Comparison of ENCODE assay signal across 23 mouse cellular contexts in genomic region chr5:115984392-115984791, GRCm38 (mm10).
"Had no signal": no experiment of that assay in that cellular context is flagged by ENCODE, and none has a peak within 500 bp of the region (broad histone marks: within the 10 kb centered on the region; RNA-seq: fewer than 3 reads in every experiment).

No protein-coding gene starts in this region.

- H3K9me3 ChIP-seq: embryonic facial prominence, embryonic 10.5 days; embryonic facial prominence, embryonic 12.5 days; embryonic facial prominence, embryonic 13.5 days; embryonic facial prominence, embryonic 15.5 days; forebrain, embryonic 10.5 days; forebrain, embryonic 12.5 days; forebrain, embryonic 13.5 days; forebrain, embryonic 15.5 days had no signal

- H3K4me2 ChIP-seq: embryonic facial prominence, embryonic 12.5 days; embryonic facial prominence, embryonic 13.5 days; embryonic facial prominence, embryonic 15.5 days; forebrain, embryonic 12.5 days; forebrain, embryonic 13.5 days; forebrain, embryonic 15.5 days had no signal

- H3K27me3 ChIP-seq: embryonic facial prominence, embryonic 12.5 days; embryonic facial prominence, embryonic 13.5 days; embryonic facial prominence, embryonic 15.5 days; forebrain, embryonic 12.5 days; forebrain, embryonic 13.5 days; forebrain, embryonic 15.5 days had no signal

- H3K9ac ChIP-seq: embryonic facial prominence, embryonic 12.5 days; embryonic facial prominence, embryonic 13.5 days; embryonic facial prominence, embryonic 15.5 days; forebrain, embryonic 12.5 days; forebrain, embryonic 13.5 days; forebrain, embryonic 15.5 days; forebrain, postnatal 0 days had no signal

- DNase-seq: cerebellum, adult 8-10 months; cerebellum, adult 9-10 months; embryo, embryonic 11 days; forebrain, postnatal 0 days; gastrocnemius, adult 2 months; gastrocnemius, postnatal 10 days; gastrocnemius, postnatal 14 days; gastrocnemius, postnatal 25 days; gastrocnemius, postnatal 36 days; heart, adult 11 months; heart, adult 18-20 months; heart, adult 2 months had no signal

- H3K4me3 ChIP-seq: embryonic facial prominence, embryonic 10.5 days; embryonic facial prominence, embryonic 12.5 days; embryonic facial prominence, embryonic 13.5 days; embryonic facial prominence, embryonic 15.5 days; erythroblast, embryonic 14.5 days; forebrain, embryonic 10.5 days; forebrain, embryonic 12.5 days; forebrain, embryonic 13.5 days; forebrain, embryonic 15.5 days; gastrocnemius, adult 2 months; heart, adult 2 months had no signal

- H3K4me1 ChIP-seq: embryonic facial prominence, embryonic 10.5 days; embryonic facial prominence, embryonic 12.5 days; embryonic facial prominence, embryonic 15.5 days; forebrain, embryonic 10.5 days; forebrain, embryonic 12.5 days; forebrain, embryonic 15.5 days had no signal

- ATAC-seq: forebrain, embryonic 13.5 days; forebrain, embryonic 14.5 days; forebrain, embryonic 15.5 days; forebrain, embryonic 16.5 days; forebrain, postnatal 0 days had no signal

- H3K27ac ChIP-seq: embryonic facial prominence, embryonic 10.5 days; embryonic facial prominence, embryonic 12.5 days; embryonic facial prominence, embryonic 13.5 days; embryonic facial prominence, embryonic 15.5 days; forebrain, embryonic 10.5 days; forebrain, embryonic 12.5 days; forebrain, embryonic 13.5 days; forebrain, embryonic 15.5 days; gastrocnemius, adult 2 months; heart, adult 2 months had no signal
